Mouse (Mus musculus) activated CD4-positive, CD25-positive, alpha-beta regulatory T cell, adult 4 months (primary cell): ENCODE results near the gene Sav1. TPM values are rescaled to one million over a fixed set of nuclear protein-coding genes. Genes with fewer than 3 reads are reported as not detected.
A peak's percentile ranks its signal among the peaks of the same experiment; 100 is the strongest.

Experiments
- ATAC-seq: one replicate; pipeline ENCODE4 v1.8.0; 2017
- polyA plus RNA-seq, 2 experiments: library from polyadenylated mRNA; unstranded; fragments of 100-300 nt; shearing (Covaris generic); gene quantifications; one replicate each; pipeline ENCODE4 v1.2.1; 2017

The Sav1 gene
- polyA plus RNA-seq, 2 experiments from 2014 or later: 3.0 to 3.7 TPM

DNA sequence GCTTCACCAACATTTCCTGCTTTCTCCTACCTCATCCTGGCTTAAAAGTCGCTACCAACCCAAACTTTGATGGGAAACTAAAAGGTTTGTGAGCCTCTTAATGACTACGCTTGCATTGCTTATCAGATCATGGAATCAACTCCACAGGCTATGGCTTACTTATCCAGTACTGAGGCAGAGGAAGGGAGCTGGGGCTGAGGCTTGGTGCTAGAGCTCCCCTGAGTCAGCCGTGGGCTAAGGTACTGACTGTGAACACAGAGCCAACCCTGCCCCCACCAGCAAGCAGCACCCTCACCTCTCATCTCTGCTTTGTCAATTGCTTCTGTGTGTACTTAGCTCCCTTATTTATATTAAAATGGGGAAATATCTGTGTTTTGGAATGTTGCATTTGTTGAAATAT, 39.3 kb downstream of the Sav1 start:
- no peak for ATAC-seq

DNA sequence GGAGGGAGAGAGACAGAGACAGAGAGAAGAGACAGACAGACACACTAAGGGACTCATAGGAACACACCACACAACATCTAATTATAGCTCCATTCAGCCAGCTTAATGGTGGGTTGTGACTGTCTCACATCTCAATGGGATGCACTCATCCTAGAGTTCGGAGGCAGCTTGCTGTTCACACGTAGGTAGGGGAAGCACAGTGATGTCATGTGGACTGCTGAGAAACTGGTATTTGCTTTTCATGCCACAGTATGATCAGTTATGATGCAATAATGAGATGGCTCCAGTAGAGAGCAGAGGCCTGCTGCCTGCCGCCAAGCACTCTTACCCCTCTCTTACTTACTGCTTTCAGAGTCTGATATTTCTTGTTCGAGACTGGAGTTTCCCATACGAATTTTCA, 40.9 kb downstream of the Sav1 start:
- ATAC-seq: no peak

DNA sequence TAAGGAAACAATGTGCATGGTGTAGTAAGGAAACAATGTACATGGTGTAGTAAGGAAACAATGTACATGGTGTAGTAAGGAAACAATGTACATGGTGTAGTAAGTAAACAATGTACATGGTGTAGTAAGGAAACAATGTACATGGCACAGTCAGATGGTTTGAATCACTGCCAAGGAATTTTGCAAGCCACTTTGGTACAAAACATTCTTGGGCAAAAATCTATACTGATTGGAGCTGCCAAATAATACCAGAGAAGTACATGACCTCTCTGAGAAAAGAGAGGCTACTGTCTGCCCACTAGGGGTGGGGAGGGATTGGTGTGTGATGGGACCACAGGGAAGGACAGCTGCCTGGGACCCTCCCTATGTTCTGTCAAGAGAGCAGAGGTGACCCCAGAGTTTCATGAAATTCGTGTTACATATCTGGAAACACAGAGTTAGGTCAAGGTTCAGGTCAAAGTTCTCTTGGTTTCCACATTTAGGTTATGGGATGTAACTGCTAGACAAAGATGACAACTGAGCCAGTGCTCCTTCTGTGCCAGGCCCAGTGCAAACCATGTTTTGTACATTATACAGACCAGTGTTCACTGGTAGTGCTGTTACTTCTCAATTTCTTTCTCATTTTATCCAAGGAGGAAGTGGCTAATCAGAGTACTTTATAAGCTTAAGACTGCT, 45.0 kb downstream of the Sav1 start:
- no peak for ATAC-seq

DNA sequence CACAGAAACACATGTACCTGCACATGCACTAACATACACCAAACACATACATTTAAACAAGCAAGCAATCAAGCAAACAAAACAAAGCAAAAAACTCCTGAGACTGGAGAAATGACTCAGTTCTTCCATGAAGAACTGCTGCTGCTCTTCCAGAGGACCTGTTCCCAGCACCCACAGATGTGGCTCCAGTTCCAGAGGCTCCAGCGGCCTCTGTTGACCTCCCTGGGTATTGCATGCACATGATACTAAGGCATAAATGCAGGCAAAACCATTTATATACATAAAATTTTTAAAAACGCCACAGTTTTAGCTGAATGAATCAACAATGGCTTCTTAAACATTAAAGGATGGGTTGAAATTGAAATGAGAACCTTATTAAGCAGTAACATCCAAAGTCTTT, 47.5 kb downstream of the Sav1 start:
- no peak for ATAC-seq

DNA sequence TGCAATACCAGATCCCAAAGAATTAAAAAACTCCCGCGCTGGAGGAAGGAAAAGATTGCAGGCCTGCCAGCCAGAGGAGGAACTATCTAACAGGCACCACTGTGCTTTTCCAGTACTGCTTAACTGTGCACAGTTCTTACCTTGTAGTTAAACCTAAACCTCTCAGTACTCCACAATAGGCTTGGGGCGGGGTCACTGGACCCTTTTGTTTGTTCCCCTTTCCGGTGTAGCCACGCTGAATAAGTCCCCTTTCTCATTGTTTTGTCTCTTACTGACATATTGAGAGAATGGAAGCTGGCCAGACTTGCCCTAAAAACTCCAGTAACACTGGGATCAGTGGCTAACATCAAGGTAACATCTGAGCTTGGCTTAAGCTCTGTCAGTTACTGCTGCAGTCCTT, 49.1 kb downstream of the Sav1 start:
- ATAC-seq: no peak

DNA sequence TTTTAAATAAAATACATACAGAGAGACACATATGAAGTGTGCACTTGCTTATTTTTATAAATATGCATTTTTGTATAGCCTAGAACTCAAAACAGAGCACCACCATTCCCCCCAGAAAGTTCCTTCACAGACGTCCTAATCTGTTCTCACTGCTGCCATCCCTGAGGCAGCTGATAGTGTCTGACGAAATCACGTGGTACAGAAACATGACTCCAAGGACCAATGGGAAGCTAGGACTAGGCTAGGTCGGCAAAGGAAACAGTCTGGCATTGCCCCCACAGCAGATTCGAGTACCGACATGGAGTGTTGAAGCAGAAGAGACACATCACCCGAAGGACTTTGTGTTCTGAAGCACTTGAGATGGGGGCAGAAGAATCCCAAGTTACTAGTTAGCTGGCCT, 60.1 kb downstream of the Sav1 start:
- no peak for ATAC-seq

DNA sequence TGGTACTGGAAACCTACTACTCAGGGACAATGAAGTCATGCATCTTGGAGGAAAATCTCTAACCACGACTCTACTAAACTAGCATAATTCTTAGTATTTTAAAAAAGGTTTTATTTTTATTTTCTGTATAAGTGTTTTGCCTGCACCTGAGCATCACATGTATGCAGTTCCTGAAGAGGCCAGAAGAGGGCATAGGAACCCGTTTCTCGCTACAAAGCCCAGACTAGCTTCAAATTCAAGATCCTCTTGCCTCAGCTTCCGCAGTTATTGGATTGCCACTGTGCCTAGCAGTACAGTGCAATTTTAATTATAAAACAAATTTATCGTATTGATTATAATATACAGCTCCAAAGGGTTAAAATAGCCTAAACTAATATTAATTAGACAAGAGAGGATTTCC, 62.8 kb downstream of the Sav1 start:
- ATAC-seq: peak; percentile 63

DNA sequence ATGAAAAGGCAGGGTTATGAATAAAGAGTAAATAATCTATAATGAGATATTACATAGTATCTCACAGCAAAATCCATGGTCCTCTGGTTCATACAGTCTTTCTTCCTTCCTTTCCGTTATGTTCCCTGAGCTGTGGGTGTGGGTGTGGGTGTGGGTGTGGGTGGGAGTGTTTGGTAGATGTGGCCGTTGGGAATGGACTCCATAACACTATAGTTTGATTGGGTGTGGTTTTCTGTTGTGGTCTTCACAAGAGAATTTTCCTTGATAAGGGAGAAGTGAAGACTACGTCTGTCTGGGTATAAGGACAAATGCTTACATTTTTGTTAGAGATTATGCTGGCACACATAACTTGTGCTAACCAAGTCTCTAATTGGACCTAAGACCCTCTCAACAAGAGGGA, 63.2 kb downstream of the Sav1 start:
- ATAC-seq: no peak

DNA sequence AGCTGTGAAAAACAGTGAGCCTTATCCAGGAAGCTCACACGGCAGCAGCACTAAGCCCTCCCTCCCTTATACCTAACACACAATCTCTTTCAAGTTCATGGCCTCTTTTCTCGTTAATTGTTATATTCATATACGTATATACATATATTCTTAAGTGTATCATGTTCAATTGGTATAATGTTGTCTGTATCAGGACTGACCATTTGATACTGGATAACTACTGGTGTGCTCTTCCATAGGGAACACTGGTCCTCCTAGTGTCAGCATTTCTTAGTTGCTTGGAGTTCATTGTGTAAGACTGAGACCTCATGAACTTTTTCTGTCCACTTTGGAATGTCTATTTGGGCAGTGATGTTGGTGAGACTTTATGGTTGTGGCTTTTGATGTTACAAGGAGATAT, 63.7 kb downstream of the Sav1 start:
- ATAC-seq: no peak

DNA sequence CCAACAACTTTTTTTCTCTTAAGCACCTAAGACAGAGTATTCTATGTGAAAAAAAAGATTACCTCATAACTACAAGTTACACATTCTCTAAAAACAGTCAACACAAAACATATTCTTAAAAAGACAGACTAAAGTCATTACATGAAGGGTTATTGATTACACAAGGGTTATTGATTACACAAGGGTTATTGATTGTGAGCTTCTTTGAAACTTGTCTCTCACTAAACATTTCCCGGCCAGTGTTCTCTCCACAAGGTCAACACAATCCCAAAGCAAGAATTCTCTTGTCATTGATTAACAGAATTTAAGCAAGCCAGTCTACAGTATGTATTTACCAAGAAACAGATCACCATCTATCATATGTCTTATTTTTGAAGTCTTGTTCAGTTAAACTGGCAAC, 64.7 kb downstream of the Sav1 start:
- ATAC-seq: no peak

DNA sequence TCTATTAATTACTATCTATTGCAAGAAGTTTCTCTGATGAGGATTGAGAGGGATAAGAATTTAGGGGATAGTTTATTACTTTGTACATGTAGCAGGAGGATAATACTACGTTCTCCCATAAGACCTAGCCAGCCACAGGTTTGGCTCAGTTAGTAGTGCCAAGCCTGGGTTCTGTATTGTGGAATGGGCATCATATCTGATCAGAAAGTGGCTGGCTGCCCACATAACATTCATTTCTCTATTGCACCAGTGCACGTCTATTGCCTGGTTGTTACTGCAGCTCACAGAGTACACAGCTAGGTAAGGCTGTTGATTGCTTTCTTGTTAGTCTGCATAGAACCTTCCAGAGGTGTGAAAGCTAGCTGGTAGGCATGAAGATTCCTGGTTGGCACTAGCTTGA, 68.9 kb downstream of the Sav1 start:
- no peak for ATAC-seq

Other genes with a start within 250 kb of the Sav1 start
- gene Cdkl1, start 195.7 kb downstream of the Sav1 start, polyA plus RNA-seq: not detected
- under 1 TPM in 1 of 2 experiments, not detected in 1; 0.91 TPM for gene Atl1, start 94.4 kb downstream of the Sav1 start, polyA plus RNA-seq
- gene Map4k5, start 93.8 kb downstream of the Sav1 start, polyA plus RNA-seq: 1 to 10 TPM; 2.9 to 3.3 TPM
- gene Nin, start 126.7 kb upstream of the Sav1 start, polyA plus RNA-seq: 10 to 100 TPM; 19.2 to 24.3 TPM
- gene Abhd12b, start 167.1 kb upstream of the Sav1 start, polyA plus RNA-seq: 1 to 10 TPM; 1.0 to 1.2 TPM
- under 1 TPM; 0.17 to 0.42 TPM for gene Pygl, start 244.5 kb upstream of the Sav1 start, polyA plus RNA-seq